In the genomic region with DNA sequence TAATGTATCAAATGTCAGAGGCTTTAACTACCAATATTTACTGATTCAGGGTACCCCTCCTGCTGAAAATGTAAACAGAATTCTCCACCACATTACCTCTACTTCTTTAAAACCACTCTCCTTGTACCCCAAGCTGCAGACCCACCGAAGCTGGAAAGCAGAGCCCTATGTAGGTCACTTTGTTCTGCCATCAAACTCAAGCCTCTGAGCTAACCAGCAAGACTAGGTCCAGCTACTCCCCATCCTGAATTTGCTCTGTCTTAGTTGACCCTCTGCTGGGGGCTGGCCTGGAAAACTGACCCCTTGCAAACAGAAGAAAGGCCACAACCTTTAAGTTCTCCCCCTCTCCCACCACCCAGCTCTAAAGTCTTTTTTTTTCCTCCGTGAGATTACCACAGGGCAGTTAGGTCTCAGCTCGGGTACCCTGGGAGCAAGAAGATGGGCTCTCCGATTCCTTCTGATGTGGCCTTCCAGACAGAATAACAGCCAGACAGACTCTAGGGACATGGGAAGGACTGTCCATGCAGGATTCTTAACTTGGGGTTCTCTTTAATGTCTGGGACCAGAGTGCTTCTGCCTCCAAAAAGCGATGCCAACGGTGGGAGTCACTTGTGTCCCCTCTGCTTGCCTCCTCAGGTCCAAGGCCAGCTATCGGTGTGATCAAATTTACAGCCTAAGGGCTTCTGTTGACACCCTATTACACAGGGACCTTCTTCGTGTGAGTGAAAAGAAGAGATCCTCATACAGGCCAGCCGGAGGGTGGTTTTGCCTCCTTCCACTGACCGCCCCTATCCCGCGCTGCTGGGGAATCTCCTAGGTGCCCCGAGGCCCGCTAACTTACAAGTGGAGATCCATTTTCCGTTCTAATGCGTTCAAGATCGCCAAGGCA, we compare ENCODE assay signal across 12 mouse cellular contexts. TPM values are rescaled to one million over a fixed set of nuclear protein-coding genes. Genes with fewer than 3 reads are reported as not detected.
A peak's percentile ranks its signal among the peaks of the same experiment; 100 is the strongest.
DNase-seq lines count a peak whose midpoint lies in the region; ATAC-seq lines count a peak whose summit lies in the region.
"Had no signal": no experiment of that assay in that cellular context is flagged by ENCODE, and none has a peak within 500 bp of the region (broad histone marks: within the 10 kb centered on the region; RNA-seq: fewer than 3 reads in every experiment).

No protein-coding gene starts in this region.

- peaks cover 13% of the 10 kb centered on the region for H3K4me1 ChIP-seq in heart, embryonic 12.5 days (replicated peaks)
- peaks cover 19% of the 10 kb centered on the region for H3K4me1 ChIP-seq in embryonic facial prominence, embryonic 10.5 days
- H3K4me1 ChIP-seq in intestine, embryonic 15.5 days (replicated peaks): peaks cover 3% of the 10 kb centered on the region; the same call in 1 of the 2 replicates

- H3K36me3 ChIP-seq in heart, embryonic 12.5 days: peaks cover 11% of the 10 kb centered on the region
- H3K36me3 ChIP-seq in embryonic facial prominence, embryonic 10.5 days (replicated peaks): no peaks in the 10 kb centered on the region
- no peaks in the 10 kb centered on the region for H3K36me3 ChIP-seq in intestine, embryonic 15.5 days
- H3K36me3 ChIP-seq: midbrain, embryonic 13.5 days had no signal

- 2% methylated on average over 17 of the region's 17 CpGs for WGBS in heart, embryonic 12.5 days
- under 1% methylated on average over 17 of the region's 17 CpGs for WGBS in embryonic facial prominence, embryonic 10.5 days
- WGBS in intestine, embryonic 15.5 days: 14% methylated on average over 17 of the region's 17 CpGs

- H3K4me2 ChIP-seq in heart, embryonic 12.5 days: peak overlapping the region; percentile 83
- peak overlapping the region; percentile 68 for H3K4me2 ChIP-seq in intestine, embryonic 15.5 days (replicated peaks)
- H3K4me2 ChIP-seq: midbrain, embryonic 13.5 days had no signal

- DNase-seq in heart, postnatal 36 days: no peak
- peak; percentile 43 for DNase-seq in embryonic facial prominence, embryonic 10.5 days (ENCODE audit: low spot score)
- DNase-seq in mesoderm, embryonic 11.5 days (ENCODE audit: low read depth, low spot score): peak; percentile 26
- DNase-seq in left cerebral cortex, adult 8-10 months (ENCODE audit: low spot score in 2 of 2): no peak
- DNase-seq in right cerebral cortex, adult 18-20 months: no peak
- no peak for DNase-seq in frontal cortex, adult 2 months (ENCODE audit: extremely low spot score in 1 of 2, low spot score in 1 of 2)

- no peak for ATAC-seq in heart, embryonic 12.5 days (ENCODE audit: insufficient number of reproducible peaks, low FRiP score)
- no peak for ATAC-seq in intestine, embryonic 15.5 days
- ATAC-seq: CD4-positive, CD25-positive, alpha-beta regulatory T cell, adult 4 months; hindbrain, embryonic 16.5 days; midbrain, embryonic 13.5 days had no signal

- H3K4me3 ChIP-seq in heart, embryonic 12.5 days: peak overlapping the region; percentile 91
- peak overlapping the region; percentile 63 for H3K4me3 ChIP-seq in embryonic facial prominence, embryonic 10.5 days
- H3K4me3 ChIP-seq in intestine, embryonic 15.5 days (replicated peaks): peak overlapping the region; percentile 66
- H3K4me3 ChIP-seq: midbrain, embryonic 13.5 days had no signal

- intact Hi-C loops in heart, postnatal 36 days (cut with DNase I): loop anchor here (5.0 to 10.0 kb wide), 2 partner anchors 335 to 437 kb away; no protein-coding TSS in a partner anchor

- no peaks in the 10 kb centered on the region for H3K9me3 ChIP-seq in heart, embryonic 12.5 days (replicated peaks)
- no peaks in the 10 kb centered on the region for H3K9me3 ChIP-seq in embryonic facial prominence, embryonic 10.5 days
- no peaks in the 10 kb centered on the region for H3K9me3 ChIP-seq in intestine, embryonic 15.5 days
- H3K9me3 ChIP-seq: midbrain, embryonic 13.5 days had no signal

- peak overlapping the region; percentile 98 for H3K27ac ChIP-seq in heart, embryonic 12.5 days (ENCODE audit: poor library complexity, severe bottlenecking)
- H3K27ac ChIP-seq in embryonic facial prominence, embryonic 10.5 days (replicated peaks): peak overlapping the region; percentile 81
- peak overlapping the region; percentile 19 for H3K27ac ChIP-seq in intestine, embryonic 15.5 days
- H3K27ac ChIP-seq: liver, embryonic 14.5 days; midbrain, embryonic 13.5 days had no signal

- H3K27me3 ChIP-seq in heart, embryonic 12.5 days (replicated peaks): no peaks in the 10 kb centered on the region
- H3K27me3 ChIP-seq in embryonic facial prominence, embryonic 10.5 days (replicated peaks; ENCODE audit: low read depth, poor library complexity, severe bottlenecking): peaks cover 100% of the 10 kb centered on the region
- H3K27me3 ChIP-seq in intestine, embryonic 15.5 days (replicated peaks): peaks cover 37% of the 10 kb centered on the region

- peak overlapping the region; percentile 96 for H3K9ac ChIP-seq in heart, embryonic 12.5 days
- peak overlapping the region; percentile 44 for H3K9ac ChIP-seq in intestine, embryonic 15.5 days
- H3K9ac ChIP-seq: liver, embryonic 14.5 days; midbrain, embryonic 13.5 days had no signal

RNA-seq across cellular contexts. Expression of a gene that starts 1.4 kb away (rescaled TPM):
- polyA plus RNA-seq in heart, embryonic 12.5 days (2016; fragmentation: Nextera tagmentation; extraction: Ambion mirVana): 18.0 and 19.4 TPM in 2 replicates
- total RNA-seq in heart, postnatal 36 days (2021): 10 to 100 TPM; 53.8 to 68.2 TPM
- polyA plus RNA-seq in embryonic facial prominence, embryonic 10.5 days (2016; fragmentation: Nextera tagmentation; extraction: Ambion mirVana): 3.9 and 5.4 TPM in 2 replicates
- polyA plus RNA-seq in intestine, embryonic 15.5 days (2015; fragmentation: Nextera tagmentation; extraction: Ambion mirVana): 6.7 and 9.4 TPM in 2 replicates
- not detected for total RNA-seq in left cerebral cortex, adult 8-10 months (2022)
- polyA plus RNA-seq in frontal cortex, adult 2 months (2012; rRNA removed): 0.04 and 0.38 TPM in 2 replicates
- polyA plus RNA-seq: CD4-positive, CD25-positive, alpha-beta regulatory T cell, adult 4 months; hindbrain, embryonic 16.5 days; midbrain, embryonic 13.5 days had no signal

Comparison
In these comparisons a context has a peak if more than half of its experiments do, and no peak if none do; other contexts are left out.
1. H3K27ac ChIP-seq: peak in every context shown above with its lines; median percentile 98 in heart, embryonic 12.5 days; 81 in embryonic facial prominence, embryonic 10.5 days; 19 in intestine, embryonic 15.5 days.
2. DNase-seq: peak in embryonic facial prominence, embryonic 10.5 days (single experiment) and mesoderm, embryonic 11.5 days (single experiment); none in heart, postnatal 36 days (0 of 2), left cerebral cortex, adult 8-10 months (0 of 2), right cerebral cortex, adult 18-20 months (single experiment) and frontal cortex, adult 2 months (0 of 2).
3. Peak in every context shown above with its lines, with median percentiles within 50 percentile points of each other: H3K4me3 ChIP-seq.